Mouse (Mus musculus): ENCODE measurements around the gene Npdc1. TPM values are rescaled to one million over a fixed set of nuclear protein-coding genes. Genes with fewer than 3 reads are reported as not detected.

The Npdc1 gene
- total and polyA plus RNA-seq, 3 experiments = not detected

DNA sequence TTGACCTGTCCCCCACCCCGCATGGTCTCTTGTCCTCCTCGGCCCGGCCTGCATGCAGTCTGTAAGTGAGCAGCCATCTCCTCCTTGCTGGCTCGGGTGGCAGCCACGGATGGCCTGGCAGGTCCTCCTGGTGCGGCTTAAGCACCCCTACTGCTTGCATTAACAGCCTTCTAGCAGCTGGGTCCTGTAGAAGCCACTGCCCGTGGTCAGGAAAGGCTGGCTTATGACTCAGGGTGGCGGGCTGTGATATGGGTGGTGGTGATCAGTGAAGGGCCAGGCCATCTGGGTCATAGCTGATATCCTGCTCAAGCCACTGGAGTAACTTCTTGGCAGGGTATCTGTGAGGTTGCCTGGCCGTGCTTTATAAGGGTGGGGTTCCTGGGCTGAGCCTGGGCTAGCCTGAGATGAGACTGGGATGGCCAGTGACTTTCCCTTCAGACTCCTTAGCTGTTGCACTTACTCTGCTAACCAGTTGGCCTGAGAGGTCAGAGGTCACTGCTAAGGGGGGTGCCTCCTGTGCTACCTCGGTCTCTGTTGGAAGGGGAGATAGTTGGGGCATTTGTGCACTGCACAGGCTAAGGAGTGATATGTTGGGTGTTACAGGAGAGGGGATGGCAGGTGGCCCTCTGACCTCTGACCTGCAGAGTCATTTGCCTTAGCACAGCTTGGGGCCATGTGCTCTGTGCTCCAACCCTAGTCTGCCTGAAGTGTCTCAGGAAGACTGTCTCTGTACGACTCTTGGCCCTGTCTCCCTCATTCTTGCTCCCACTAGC lies 33.4 kb downstream of the Npdc1 start:
- TF ChIP-seq HCFC1 (IDR thresholded peaks at IDR 0.05; ENCODE audit: low read depth, low read length) = no peak
- no peak for TF ChIP-seq NRF1 (IDR thresholded peaks at IDR 0.05; ENCODE audit: insufficient read depth, low read depth, low read length, poor library complexity, severe bottlenecking)
- TF ChIP-seq TCF12 (IDR thresholded peaks at IDR 0.05; ENCODE audit: low read depth, low read length) = no peak
- TF ChIP-seq TBP (IDR thresholded peaks at IDR 0.05; ENCODE audit: low read depth, low read length) = no peak
- no peak for TF ChIP-seq USF1 (IDR thresholded peaks at IDR 0.05; ENCODE audit: low read depth, low read length)
- no peak for TF ChIP-seq ZC3H11A (IDR thresholded peaks at IDR 0.05; ENCODE audit: low read depth, low read length)
- no peak for TF ChIP-seq NELFE (IDR thresholded peaks at IDR 0.05; ENCODE audit: low read depth, low read length)
- no peak for TF ChIP-seq POLR2AphosphoS5 (IDR thresholded peaks at IDR 0.05; ENCODE audit: borderline replicate concordance, low read depth, low read length)
- no peak for TF ChIP-seq TAL1 (IDR thresholded peaks at IDR 0.05; ENCODE audit: low read length)
- TF ChIP-seq E2F4 (IDR thresholded peaks at IDR 0.05; ENCODE audit: borderline replicate concordance, low read depth, low read length) = no peak
- no peak for TF ChIP-seq MAZ (IDR thresholded peaks at IDR 0.05; ENCODE audit: low read depth, low read length)
- TF ChIP-seq MAFK (IDR thresholded peaks at IDR 0.05; ENCODE audit: borderline replicate concordance, low read depth, low read length) = no peak
- no peak for TF ChIP-seq CHD1 (IDR thresholded peaks at IDR 0.05; ENCODE audit: low read depth, low read length)
- TF ChIP-seq GABPA (IDR thresholded peaks at IDR 0.05; ENCODE audit: low read depth, low read length) = no peak
- TF ChIP-seq CTCF (IDR thresholded peaks at IDR 0.05 in 2 of 3, conservative IDR thresholded peaks at IDR 0.05 in 1 of 3; ENCODE audit: control insufficient read depth in 1 of 3, insufficient read depth in 1 of 3, low read depth in 2 of 3, low read length in 3 of 3, poor library complexity in 1 of 3, severe bottlenecking in 1 of 3) = no peak
- DNase-seq (ENCODE audit: low read depth, low spot score) = no peak
- Histone ChIP-seq H3K4me1 (ENCODE audit: control insufficient read depth in 1 of 2, insufficient read depth in 2 of 2, low read length in 2 of 2) (peaks cover 3 to 13% of the 10 kb centered on the region in 2 experiments; a peak in 3 of 4 replicates), H3K79me2 (ENCODE audit: control insufficient read depth, insufficient read depth, low read length, poor library complexity) (peaks cover 2% of the 10 kb centered on the region; the same call in 1 of the 2 replicates), H3K36me3 (ENCODE audit: control insufficient read depth in 1 of 2, insufficient read depth in 2 of 2, low read length in 2 of 2) (peaks cover 0 to 7% of the 10 kb centered on the region in 2 experiments; a peak in 2 of 4 replicates), H3K4me3 (ENCODE audit: control insufficient read depth in 1 of 2, insufficient read depth in 1 of 2, low read depth in 2 of 2, low read length in 2 of 2) (no peak overlapping the region), H3K9me3 (replicated peaks; ENCODE audit: insufficient read depth, low read length) (no peaks in the 10 kb centered on the region), H3K27ac (ENCODE audit: control insufficient read depth, low read depth, low read length) (no peak overlapping the region), H3K9ac (ENCODE audit: control insufficient read depth, low read depth, low read length, poor library complexity, severe bottlenecking) (no peak overlapping the region), H3K27me3 (ENCODE audit: control insufficient read depth in 1 of 2, insufficient read depth in 2 of 2, low read length in 2 of 2) (no peaks in the 10 kb centered on the region)

DNA sequence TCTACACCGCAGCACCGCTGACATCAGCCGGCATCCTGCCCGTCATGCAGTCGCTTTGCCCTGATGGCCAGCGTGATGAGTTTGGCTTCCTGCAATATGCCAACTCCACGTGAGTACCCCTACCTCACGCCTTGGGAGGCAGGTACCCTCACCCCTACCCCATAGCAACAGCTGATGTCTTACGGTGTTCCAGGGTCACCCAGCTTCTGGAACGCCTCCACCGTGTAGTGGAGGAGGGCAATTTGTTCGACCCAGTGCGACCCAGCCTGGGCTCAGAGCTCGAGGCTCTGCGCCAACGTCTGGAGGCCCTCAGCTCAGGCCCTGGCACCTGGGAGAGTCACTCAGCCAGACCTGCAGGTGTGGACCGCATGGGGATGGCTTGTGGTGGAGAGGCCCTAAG lies 34.0 kb downstream of the Npdc1 start:
- TF ChIP-seq POLR2AphosphoS5 (IDR thresholded peaks at IDR 0.05; ENCODE audit: borderline replicate concordance, low read depth, low read length) (no peak), MAFK (IDR thresholded peaks at IDR 0.05; ENCODE audit: borderline replicate concordance, low read depth, low read length) (no peak), USF2 (IDR thresholded peaks at IDR 0.05; ENCODE audit: borderline replicate concordance in 1 of 2, insufficient read depth in 1 of 2, low read depth in 1 of 2, low read length in 2 of 2) (no peak), HCFC1 (IDR thresholded peaks at IDR 0.05; ENCODE audit: low read depth, low read length) (no peak), TCF12 (IDR thresholded peaks at IDR 0.05; ENCODE audit: low read depth, low read length) (no peak), USF1 (IDR thresholded peaks at IDR 0.05; ENCODE audit: low read depth, low read length) (no peak), ZMIZ1 (IDR thresholded peaks at IDR 0.05; ENCODE audit: low read depth, low read length) (no peak), GATA1 (IDR thresholded peaks at IDR 0.05; ENCODE audit: low read depth, low read length) (no peak), POLR2AphosphoS2 (IDR thresholded peaks at IDR 0.05; ENCODE audit: low read length) (no peak), SIN3A (IDR thresholded peaks at IDR 0.05; ENCODE audit: low read length) (no peak), TBP (IDR thresholded peaks at IDR 0.05; ENCODE audit: low read depth, low read length) (no peak), MYC (IDR thresholded peaks at IDR 0.05; ENCODE audit: low read depth, low read length) (no peak), ZKSCAN1 (IDR thresholded peaks at IDR 0.05; ENCODE audit: low read depth, low read length) (no peak), MAX (IDR thresholded peaks at IDR 0.05; ENCODE audit: low read length) (no peak)
- no peak for DNase-seq (ENCODE audit: low read depth, low spot score)
- Histone ChIP-seq H3K9me3 (replicated peaks; ENCODE audit: insufficient read depth, low read length) (no peaks in the 10 kb centered on the region), H3K9ac (ENCODE audit: control insufficient read depth, low read depth, low read length, poor library complexity, severe bottlenecking) (no peak overlapping the region), H3K4me1 (ENCODE audit: control insufficient read depth in 1 of 2, insufficient read depth in 2 of 2, low read length in 2 of 2) (peaks cover 1 to 7% of the 10 kb centered on the region in 2 experiments; a peak in 3 of 4 replicates), H3K27me3 (ENCODE audit: control insufficient read depth in 1 of 2, insufficient read depth in 2 of 2, low read length in 2 of 2) (no peaks in the 10 kb centered on the region), H3K36me3 (ENCODE audit: control insufficient read depth in 1 of 2, insufficient read depth in 2 of 2, low read length in 2 of 2) (peaks cover 0 to 3% of the 10 kb centered on the region in 2 experiments; a peak in 2 of 4 replicates), H3K27ac (ENCODE audit: control insufficient read depth, low read depth, low read length) (no peak overlapping the region), H3K79me2 (ENCODE audit: control insufficient read depth, insufficient read depth, low read length, poor library complexity) (peaks cover 2% of the 10 kb centered on the region; the same call in 1 of the 2 replicates), H3K4me3 (ENCODE audit: control insufficient read depth in 1 of 2, insufficient read depth in 1 of 2, low read depth in 2 of 2, low read length in 2 of 2) (no peak overlapping the region)
